Mouse (Mus musculus) frontal cortex, adult (tissue): ENCODE data around the gene Rcn1.

Experiments
- ATAC-seq: cut with Nextera tagmentation; 2 replicates; pipeline ENCODE4 v1.9.2; 2017; ENCODE audit warnings: mild to moderate bottlenecking, moderate library complexity, mixed read lengths; ENCODE audit not compliant: low TSS enrichment

The Rcn1 gene

GRCm38 (mm10) chr2:105396066-105396465 lies 3.1 kb downstream of the Rcn1 start:
- ATAC-seq, result no peak

GRCm38 (mm10) chr2:105394375-105394774 lies 4.7 kb downstream of the Rcn1 start:
- no peak for ATAC-seq

- ATAC-seq, result no peak
Measured at GRCm38 (mm10) chr2:105392514-105392913, 6.6 kb downstream of the Rcn1 start.

- no peak for ATAC-seq
Measured at GRCm38 (mm10) chr2:105391414-105391784, 7.7 kb downstream of the Rcn1 start.

DNA sequence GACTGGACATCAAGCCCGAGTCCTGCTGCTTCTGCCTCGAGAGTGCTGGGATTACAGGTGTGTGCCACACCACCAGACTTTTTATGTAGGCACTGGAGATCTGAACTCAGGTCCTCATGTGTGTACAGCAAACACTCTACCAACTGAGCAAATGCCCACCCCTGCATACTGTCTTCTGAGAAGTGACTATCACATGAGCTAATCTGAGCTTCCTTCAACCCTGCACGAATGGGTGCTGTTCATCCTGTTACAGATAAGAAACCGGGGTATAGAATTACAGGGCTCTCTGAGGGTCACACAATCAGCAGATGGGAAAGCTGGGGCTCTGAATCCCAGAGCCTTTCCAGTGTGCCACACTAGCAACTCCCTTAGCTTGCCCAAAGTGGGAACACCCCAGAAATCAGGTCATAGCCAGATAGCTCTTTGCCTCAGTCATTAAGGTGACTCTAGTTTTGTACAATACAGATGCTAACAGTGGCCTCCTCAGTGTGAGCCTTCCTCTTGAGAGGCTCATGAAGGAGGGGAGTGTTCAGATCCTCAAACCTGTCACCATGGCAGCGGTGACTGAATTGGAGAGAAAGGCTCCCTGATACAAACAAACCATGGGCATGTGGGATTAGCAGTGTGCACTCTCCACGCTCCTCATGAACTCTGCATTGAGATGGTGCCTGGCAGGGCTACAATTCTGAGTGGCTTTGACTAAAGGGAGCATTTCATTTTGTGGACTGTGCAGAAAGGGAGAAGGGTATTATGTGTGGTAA lies 8.3 kb downstream of the Rcn1 start:
- no peak for ATAC-seq

- no peak for ATAC-seq
Measured at GRCm38 (mm10) chr2:105389007-105389890, 9.9 kb downstream of the Rcn1 start.

- no peak for ATAC-seq
Measured at GRCm38 (mm10) chr2:105386418-105386817, 12.7 kb downstream of the Rcn1 start.

- ATAC-seq, result no peak
Measured at GRCm38 (mm10) chr2:105384998-105385397, 14.1 kb downstream of the Rcn1 start.

- ATAC-seq, result peak; percentile 96
Measured at GRCm38 (mm10) chr2:105383063-105383462, 16.1 kb downstream of the Rcn1 start.

GRCm38 (mm10) chr2:105380757-105381319 lies 18.3 kb downstream of the Rcn1 start:
- ATAC-seq, result no peak

DNA sequence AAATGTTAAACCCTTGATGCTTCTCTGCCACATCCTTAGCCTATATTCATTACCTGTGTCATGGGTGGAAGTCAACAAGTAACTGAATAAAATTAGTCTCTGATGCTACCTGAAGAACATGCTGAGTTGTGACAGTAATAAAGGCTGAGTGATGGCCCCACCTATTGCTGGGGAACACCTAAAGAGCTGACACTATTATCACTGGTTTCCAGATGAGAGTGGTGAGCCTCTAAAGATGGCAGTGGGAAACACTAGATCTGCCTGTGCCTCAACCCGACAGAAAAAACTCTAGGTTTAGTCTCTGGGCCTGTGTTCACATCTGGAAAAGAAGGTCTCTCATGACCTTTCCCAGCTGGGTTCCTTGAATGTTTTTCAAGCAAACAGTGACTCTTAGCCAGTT lies 19.4 kb downstream of the Rcn1 start:
- ATAC-seq, result no peak

- no peak for ATAC-seq
Measured at GRCm38 (mm10) chr2:105375705-105376104, 23.4 kb downstream of the Rcn1 start.

- ATAC-seq, result no peak
Measured at GRCm38 (mm10) chr2:105375261-105375660, 23.9 kb downstream of the Rcn1 start.

- ATAC-seq, result no peak
Measured at GRCm38 (mm10) chr2:105373658-105374057, 25.5 kb downstream of the Rcn1 start.

- ATAC-seq, result no peak
Measured at GRCm38 (mm10) chr2:105372727-105373126, 26.4 kb downstream of the Rcn1 start.

GRCm38 (mm10) chr2:105372156-105372555 lies 27.0 kb downstream of the Rcn1 start:
- ATAC-seq, result no peak

DNA sequence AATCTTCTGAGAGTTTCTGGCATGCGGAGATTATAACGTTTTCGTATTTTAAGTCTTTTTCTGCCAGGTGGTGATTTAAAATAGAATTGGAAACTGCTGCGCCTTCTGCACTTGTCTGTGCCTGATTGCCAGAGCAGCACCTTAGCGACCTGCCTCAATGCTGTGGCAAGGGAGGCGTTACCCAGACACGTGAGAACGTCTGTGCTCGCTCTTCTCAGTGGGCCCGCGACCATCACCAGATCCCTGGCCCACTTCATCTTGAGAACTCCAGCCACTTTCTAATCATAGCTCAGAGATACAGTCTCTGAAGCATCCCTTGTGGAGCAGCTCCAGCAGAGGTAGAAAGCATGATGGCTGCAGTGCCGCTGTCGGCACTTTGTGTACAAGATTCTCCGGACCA lies 28.4 kb downstream of the Rcn1 start:
- ATAC-seq, result peak; percentile 58

DNA sequence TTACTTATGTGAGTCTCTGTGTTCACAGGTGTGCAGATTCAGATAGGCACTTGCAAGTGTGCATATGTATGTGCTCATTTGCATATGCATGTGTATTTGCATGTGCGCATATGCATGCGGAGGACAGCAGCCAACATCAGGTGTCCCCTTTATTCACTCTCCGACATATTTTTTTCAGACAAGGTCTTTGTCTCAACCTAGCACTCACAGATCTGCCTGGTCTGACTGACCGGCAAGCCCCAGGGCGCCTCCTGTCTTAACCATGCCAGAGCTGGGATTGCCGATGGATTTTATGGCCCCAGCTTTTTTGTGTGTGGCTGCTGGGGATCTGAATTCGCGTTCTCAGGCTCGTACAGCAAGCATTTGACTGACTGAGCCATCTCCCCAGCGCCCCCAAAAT lies 28.9 kb downstream of the Rcn1 start:
- ATAC-seq, result peak; percentile 32; the same call in 1 of the 2 replicates

DNA sequence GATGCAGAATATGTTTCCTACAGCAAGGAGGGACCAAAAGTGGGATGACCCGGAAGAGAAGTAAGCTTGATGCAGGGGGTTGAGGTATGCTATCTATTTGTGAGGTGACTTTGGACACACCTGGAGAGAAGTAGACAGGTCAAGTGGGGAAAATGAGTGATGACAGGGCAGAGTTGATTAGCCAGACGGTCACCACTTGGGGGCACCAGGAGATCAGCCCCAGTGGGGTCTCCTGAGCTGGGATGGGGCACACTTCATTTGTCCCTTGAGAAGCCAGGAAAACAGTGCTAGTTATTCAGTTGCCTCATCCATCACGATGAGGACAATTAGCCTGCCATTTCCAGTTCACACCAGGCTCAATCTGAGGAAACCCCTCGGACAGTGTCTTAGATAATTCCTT lies 31.5 kb downstream of the Rcn1 start:
- ATAC-seq, result no peak

- no peak for ATAC-seq
Measured at GRCm38 (mm10) chr2:105358040-105358439, 41.1 kb downstream of the Rcn1 start.

DNA sequence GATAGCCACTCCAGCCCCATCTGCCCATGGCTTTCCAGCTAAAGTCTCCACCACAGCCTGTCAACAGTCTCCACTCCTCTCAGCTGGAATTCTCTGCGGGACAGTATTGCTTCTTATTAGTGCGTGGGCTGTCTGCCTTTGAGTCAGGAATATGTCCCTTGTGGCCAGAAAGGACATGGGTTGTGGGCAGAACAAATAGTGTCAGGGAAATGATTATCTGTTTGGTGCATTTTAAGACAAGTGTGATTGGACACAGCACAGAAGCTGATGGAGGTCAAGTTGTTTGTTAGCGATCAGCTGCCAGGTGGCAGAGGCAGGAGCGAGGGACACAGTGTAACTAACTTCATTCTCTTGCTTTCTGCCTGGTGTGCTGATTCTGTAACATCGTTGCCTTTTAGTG lies 42.3 kb downstream of the Rcn1 start:
- ATAC-seq, result no peak

DNA sequence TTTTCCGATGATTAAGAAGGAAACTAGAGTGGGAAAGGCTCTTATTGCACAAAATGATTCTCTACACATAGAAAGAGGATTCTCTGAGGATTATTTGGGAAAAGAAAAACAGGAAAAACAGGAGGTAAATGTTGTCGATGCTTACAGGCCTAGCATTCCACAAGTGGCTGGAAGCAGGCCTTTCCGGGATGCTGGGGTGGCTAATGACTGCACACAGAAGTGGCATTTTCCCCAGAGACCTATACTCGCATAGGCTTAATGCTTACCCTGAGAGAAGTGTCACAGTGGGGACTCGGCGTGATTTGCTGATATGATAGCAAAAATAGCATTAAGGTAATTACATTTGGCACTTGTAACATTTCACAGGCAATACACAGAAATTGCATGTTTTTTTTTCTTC lies 50.2 kb downstream of the Rcn1 start:
- ATAC-seq, result no peak

DNA sequence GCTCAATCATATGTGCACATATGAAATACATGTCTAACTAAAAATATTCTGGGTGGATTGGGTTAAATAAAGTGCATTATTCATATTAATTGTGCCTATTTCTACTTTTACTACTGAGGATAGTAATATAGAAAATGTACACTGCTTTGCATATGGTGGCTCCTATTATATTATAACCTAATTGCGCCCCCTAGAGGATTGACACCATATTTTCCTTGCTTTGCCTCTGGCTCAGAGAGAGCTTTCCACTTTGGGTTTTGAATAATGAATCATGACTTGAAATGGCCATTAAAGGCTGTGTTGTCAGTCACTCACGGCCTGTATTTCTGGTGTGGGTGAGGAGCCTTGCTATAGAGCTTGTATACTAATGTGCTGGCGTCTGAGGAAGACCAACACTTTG lies 59.1 kb downstream of the Rcn1 start:
- ATAC-seq, result no peak
